Mouse (Mus musculus) embryonic fibroblast, embryonic 13.5 days (primary cell): Measurements from ENCODE around the gene Slc44a3. TPM values are rescaled to one million over a fixed set of nuclear protein-coding genes. Genes with fewer than 3 reads are reported as not detected.

Experiments used
- H3K27ac ChIP-seq: 2 replicates; pipeline ENCODE4 v1.5.1; 2012; ENCODE audit warnings: low read length, control low read depth, inconsistent platforms; ENCODE audit not compliant: insufficient read depth
- H3K4me1 ChIP-seq: 2 replicates; pipeline ENCODE4 v1.6.1; 2011; ENCODE audit warnings: low read length; ENCODE audit not compliant: control insufficient read depth, insufficient read depth
- H3K4me3 ChIP-seq: 2 replicates; pipeline ENCODE4 v1.5.1; 2011; ENCODE audit warnings: mild to moderate bottlenecking, control low read depth, low read length; ENCODE audit not compliant: insufficient read depth
- CTCF ChIP-seq: IDR thresholded peaks from 2 replicates; pipeline ENCODE4 v1.5.1; 2011; ENCODE audit warnings: mild to moderate bottlenecking, control low read depth, low read length, moderate library complexity, borderline replicate concordance; ENCODE audit not compliant: insufficient read depth
- POLR2A ChIP-seq: IDR thresholded peaks from 2 replicates; pipeline ENCODE4 v1.6.1; 2011; ENCODE audit warnings: low read depth, mild to moderate bottlenecking, control low read depth, low read length, moderate library complexity
- polyA plus RNA-seq: library from polyadenylated mRNA; stranded (reverse); fragments of >200 nt; gene quantifications from 2 replicates; pipeline ENCODE4 v1.2.4, GENCODE M21; 2011; ENCODE audit warnings: low read depth; ENCODE audit not compliant: missing spikeins, insufficient read length

Gene Slc44a3
- 0.70 TPM in 1 of 2 replicates, not detected in the other for polyA plus RNA-seq

DNA sequence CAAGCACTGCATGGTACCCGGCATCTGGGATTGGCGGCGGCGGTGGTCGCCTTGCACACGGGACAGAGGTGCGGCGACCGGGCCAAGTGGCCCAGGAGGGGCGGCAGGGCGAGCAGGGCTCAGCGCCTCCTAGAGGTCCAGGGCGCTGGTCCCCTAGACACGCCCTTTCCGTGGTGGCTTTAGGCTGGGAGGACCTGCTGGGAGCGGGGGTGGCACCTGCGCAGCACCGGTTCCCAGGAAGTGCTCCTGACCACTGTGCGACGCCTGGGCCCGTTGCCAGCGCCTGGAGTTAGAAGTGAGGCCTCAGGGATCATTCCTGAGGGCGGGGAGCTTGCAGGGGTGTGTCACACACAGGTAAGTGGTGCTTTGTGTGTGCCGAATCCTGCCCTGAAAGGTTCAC is at the start of gene Slc44a3:
Slc44a3 (minus strand) TSS at position 229 of the 400 bp plus-strand sequence.
- TF ChIP-seq CTCF, result no peak
- TF ChIP-seq POLR2A, result no peak
- no peak within 1 kb of the TSS for H3K4me3 ChIP-seq
- H3K27ac ChIP-seq, result peak within 1 kb of the TSS; percentile 19; the same call in 1 of the 2 replicates
- no peaks in the 10 kb centered on the region for H3K4me1 ChIP-seq

DNA sequence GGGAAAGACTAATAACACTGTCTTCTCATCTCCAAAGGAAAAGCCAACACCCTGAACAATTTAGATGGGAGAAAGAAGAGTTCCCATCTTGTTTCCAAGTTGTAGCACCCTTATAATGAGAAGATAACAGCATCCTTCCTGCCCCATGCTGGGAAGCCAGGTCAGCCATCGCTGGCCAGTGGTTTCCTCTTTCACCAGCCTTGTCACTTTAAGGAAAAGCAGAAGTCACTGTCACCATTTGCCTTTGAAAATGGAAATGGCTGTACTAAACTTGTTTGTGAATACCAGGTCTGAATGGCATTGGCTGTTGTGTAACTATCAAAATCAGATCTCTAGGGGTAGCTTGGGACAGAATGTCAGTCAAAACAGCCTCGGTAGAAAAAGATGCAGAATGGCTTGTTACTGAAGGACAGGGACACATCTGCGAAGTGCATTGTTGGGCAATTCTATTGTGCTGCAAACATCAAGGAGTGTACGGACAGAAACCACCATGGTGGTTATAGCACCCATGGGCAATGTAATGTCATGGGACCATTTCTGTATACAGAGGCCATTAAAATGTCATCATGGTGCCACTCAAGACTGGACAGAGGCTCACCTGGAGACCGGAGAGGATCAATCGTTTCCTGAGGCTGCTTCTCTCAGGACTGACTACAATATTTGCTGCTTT is 47.8 kb upstream of the Slc44a3 start:
- TF ChIP-seq POLR2A (no peak), CTCF (no peak)
- H3K4me1 ChIP-seq, result peaks cover 24% of the 10 kb centered on the region
- H3K27ac ChIP-seq, result no peak overlapping the region
- no peak overlapping the region for H3K4me3 ChIP-seq

DNA sequence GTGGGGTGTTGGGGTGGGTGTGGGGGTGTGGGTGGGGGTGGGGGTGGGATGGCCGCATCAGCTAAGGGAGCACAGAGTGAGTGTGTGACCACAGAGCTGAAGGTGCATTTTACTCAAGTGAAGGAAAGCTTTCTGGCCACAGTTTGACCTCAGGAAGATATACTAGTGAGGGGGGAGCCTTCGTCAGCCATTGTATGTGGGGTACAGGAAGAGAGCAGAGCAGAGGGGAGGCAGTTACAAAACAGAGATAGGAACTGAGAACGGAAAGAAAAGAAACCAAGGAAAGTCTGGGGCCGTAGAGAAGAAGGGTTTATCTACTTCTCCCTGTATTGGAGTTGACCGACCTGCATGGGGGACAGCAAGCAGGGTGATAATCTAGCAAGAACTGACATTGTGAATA is 47.2 kb upstream of the Slc44a3 start:
- Histone ChIP-seq H3K27ac (no peak overlapping the region), H3K4me1 (peaks cover 23% of the 10 kb centered on the region), H3K4me3 (no peak overlapping the region)
- TF ChIP-seq CTCF (no peak), POLR2A (no peak)

DNA sequence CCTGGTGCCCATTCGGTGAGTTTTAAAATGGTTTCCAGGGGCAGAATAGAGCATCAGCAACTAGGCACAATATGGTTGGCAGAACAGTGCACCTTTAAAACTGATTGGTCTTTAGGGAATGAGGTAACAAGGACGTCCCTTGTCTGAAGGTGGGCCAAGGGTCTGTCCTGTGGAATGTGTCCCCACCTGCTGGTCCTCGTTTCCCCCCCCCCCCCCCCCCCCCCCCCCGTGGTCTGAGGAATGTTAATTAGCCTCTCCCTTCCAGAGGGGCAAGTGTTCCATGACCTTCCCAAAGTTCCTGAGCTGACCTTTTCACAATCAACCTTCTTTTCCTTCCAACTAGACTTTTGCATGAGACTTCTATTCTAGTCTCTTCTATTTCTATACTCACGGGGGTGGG is 46.5 kb upstream of the Slc44a3 start:
- H3K4me3 ChIP-seq, result no peak overlapping the region
- H3K4me1 ChIP-seq, result peaks cover 20% of the 10 kb centered on the region
- no peak overlapping the region for H3K27ac ChIP-seq
- TF ChIP-seq POLR2A (no peak), CTCF (no peak)

DNA sequence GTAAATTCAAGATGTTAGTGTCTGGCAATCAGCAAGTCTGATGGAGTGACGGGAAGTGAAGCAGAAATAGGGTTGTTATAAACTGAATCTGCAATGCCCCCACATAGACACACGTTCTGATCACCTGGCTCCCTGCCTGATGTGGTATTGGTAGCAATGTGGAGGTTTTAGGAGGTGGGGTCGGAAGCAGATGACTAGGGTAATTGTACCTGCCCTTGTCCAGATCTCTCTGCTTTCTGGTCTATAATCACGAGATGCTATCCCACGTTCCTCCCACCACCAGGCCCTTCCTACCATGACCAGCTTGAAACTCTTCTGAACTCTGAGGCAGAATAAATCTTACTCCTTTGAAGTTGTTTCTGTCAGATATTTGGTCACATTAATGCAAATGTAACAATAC is 45.4 kb upstream of the Slc44a3 start:
- Histone ChIP-seq H3K4me3 (no peak overlapping the region), H3K27ac (peak overlapping the region; percentile 97)
- TF ChIP-seq POLR2A, result peak; percentile 15; the same call in 1 of the 2 replicates
- no peak for TF ChIP-seq CTCF

DNA sequence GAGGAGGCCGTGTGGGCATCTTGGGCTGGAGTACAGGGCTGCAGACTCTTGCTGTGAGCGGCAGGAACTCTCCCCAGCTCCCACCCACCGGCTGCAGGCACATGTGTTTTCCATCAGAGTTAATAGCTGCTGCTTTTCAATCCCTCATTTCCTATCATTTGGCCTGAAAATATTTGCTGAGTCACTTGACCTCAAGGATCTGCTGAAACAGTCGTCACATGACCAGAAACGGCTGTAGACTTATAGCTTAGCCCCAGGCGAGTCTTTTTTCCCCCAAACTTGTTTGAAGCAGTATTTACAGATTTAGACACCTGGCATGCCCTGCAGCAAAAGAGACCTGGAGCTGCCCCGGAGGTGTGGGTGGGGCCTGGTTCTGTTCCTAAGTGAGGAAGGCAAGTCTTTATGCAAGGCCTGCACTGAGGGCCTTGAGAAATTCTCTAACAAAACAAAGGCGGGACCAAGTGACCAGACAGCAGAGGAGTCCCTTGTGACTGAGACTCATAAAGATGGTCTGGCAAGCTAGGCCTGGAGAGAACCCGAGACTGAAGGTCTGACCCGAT is 44.9 kb upstream of the Slc44a3 start:
- peak overlapping the region; percentile 97 for H3K27ac ChIP-seq
- no peak for TF ChIP-seq CTCF
- TF ChIP-seq POLR2A, result peak; percentile 24; the same call in 1 of the 2 replicates
- peaks cover 17% of the 10 kb centered on the region for H3K4me1 ChIP-seq
- H3K4me3 ChIP-seq, result no peak overlapping the region

More for the DNA sequence above, 45.4 kb upstream of the Slc44a3 start:
- peaks cover 17% of the 10 kb centered on the region for H3K4me1 ChIP-seq

DNA sequence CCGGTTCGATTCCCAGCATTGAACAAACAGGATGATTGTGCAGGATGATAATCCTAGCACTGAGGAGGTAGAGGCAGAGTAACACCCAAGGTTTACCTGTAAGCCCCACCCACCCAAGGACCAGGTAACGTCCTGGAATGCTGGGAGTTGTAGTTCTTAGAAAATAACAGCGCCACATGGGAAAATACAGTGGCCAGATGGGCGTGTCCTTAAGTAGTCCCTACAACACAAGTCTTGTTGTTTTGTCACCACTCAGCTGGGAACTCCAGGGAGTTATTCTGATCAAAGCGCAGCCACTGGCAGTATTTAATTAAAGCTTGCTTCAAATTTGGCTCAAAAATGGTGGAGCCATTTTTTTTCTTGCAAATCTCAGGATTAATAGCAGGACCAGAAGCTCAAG is 44.2 kb upstream of the Slc44a3 start:
- peak overlapping the region; percentile 89 for H3K27ac ChIP-seq
- H3K4me1 ChIP-seq, result peaks cover 15% of the 10 kb centered on the region
- H3K4me3 ChIP-seq, result no peak overlapping the region
- no peak for TF ChIP-seq POLR2A
- TF ChIP-seq CTCF, result no peak

DNA sequence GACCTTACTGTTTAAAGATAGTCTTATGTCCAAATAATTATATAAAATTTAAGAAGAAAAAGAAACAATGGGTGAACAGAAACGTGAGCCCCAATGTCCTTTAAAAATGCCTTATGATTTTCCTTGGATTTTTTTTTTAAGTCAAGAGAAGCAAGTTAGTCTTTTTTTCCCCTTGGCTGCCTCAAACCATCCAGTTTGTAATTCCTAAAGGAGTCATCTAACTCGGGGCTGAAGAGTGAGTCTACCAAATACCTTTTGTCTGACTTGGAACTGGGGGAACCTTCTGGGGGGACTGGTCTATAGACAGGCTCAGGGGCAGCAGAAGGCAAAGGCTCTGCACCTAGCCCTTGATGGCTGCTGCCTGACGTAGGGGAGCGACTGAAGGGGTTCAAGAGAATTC is 42.2 kb upstream of the Slc44a3 start:
- Histone ChIP-seq H3K4me3 (no peak overlapping the region), H3K4me1 (peaks cover 15% of the 10 kb centered on the region), H3K27ac (peak overlapping the region; percentile 93)
- TF ChIP-seq CTCF (no peak), POLR2A (no peak)

DNA sequence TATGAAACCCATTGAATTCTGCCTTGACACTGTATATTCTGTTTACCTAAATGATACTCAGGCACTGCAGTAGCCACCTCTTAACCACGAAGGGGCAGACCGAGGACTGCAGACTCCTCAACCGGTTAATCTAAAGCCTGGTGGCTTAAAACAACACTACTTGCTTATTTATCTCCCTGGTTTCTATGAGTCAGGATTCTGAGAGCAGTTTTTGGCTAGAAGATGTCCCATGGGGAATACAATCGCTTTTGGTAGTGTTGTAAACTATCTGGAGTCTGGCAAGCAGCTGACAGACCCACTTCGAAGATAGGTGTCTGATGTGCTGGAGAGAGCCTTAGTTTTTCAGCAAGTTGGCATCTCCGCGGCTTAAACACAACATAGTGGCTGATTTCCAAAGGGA is 41.7 kb upstream of the Slc44a3 start:
- peaks cover 15% of the 10 kb centered on the region for H3K4me1 ChIP-seq
- no peak overlapping the region for H3K4me3 ChIP-seq
- TF ChIP-seq CTCF (no peak), POLR2A (no peak)
- H3K27ac ChIP-seq, result peak overlapping the region; percentile 93

DNA sequence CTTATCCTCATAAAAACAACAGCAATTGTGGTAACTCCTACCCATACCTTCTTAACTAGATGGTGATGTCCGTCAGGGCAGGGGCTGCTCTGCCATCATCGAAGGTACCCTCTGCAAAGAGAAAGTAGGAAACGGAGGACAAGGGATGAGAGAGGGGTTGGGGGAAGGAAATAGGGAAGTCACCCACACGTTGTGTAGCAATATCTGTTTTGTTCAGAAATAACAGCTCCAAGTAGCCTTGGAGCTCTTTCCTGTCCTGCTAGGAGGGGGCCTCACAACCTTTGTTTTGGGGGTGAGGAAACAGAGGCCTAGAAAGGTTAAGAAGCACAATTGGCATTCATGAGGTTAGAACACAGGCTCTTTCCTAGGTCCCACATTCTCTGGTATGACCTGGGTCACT is 39.3 kb upstream of the Slc44a3 start:
- TF ChIP-seq CTCF, result no peak
- no peak for TF ChIP-seq POLR2A
- Histone ChIP-seq H3K4me1 (peaks cover 10% of the 10 kb centered on the region), H3K4me3 (no peak overlapping the region), H3K27ac (no peak overlapping the region)
